Mouse (Mus musculus): Measurements from ENCODE around the gene Tenm4. TPM values are rescaled to one million over a fixed set of nuclear protein-coding genes. Genes with fewer than 3 reads are reported as not detected.

Tenm4 gene
- polyA plus RNA-seq, 1 experiment from 2014 or later: 2.3 TPM

- H3K4me1 ChIP-seq: no peaks in the 10 kb centered on the region
- H3K9ac ChIP-seq: no peak overlapping the region
- H3K4me2 ChIP-seq: no peak overlapping the region
- H3K27ac ChIP-seq: no peak overlapping the region
- no peak for ATAC-seq
- no peaks in the 10 kb centered on the region for H3K9me3 ChIP-seq (replicated peaks)
- 74% methylated on average over 8 of the region's 8 CpGs for WGBS (ENCODE audit: insufficient replicate concordance)
- no peaks in the 10 kb centered on the region for H3K36me3 ChIP-seq
- H3K27me3 ChIP-seq (replicated peaks): no peaks in the 10 kb centered on the region
- H3K4me3 ChIP-seq: no peak overlapping the region
Measured at GRCm38 (mm10) chr7:96507046-96507445, 336.0 kb downstream of the Tenm4 start.

- Histone ChIP-seq H3K4me2 (no peak overlapping the region), H3K36me3 (no peaks in the 10 kb centered on the region), H3K9ac (no peak overlapping the region), H3K4me1 (no peaks in the 10 kb centered on the region), H3K4me3 (no peak overlapping the region), H3K9me3 (replicated peaks) (no peaks in the 10 kb centered on the region), H3K27me3 (replicated peaks) (no peaks in the 10 kb centered on the region), H3K27ac (no peak overlapping the region)
- no peak for ATAC-seq
- WGBS (ENCODE audit: insufficient replicate concordance): 56% methylated on average over 5 of the region's 5 CpGs
Measured at GRCm38 (mm10) chr7:96510396-96510795, 339.4 kb downstream of the Tenm4 start.

GRCm38 (mm10) chr7:96511018-96511609 is 340.1 kb downstream of the Tenm4 start:
- ATAC-seq: no peak
- H3K4me1 ChIP-seq: no peaks in the 10 kb centered on the region
- no peak overlapping the region for H3K9ac ChIP-seq
- H3K4me3 ChIP-seq: no peak overlapping the region
- 59% methylated on average over 7 of the region's 7 CpGs for WGBS (ENCODE audit: insufficient replicate concordance)
- no peaks in the 10 kb centered on the region for H3K9me3 ChIP-seq (replicated peaks)
- H3K36me3 ChIP-seq: no peaks in the 10 kb centered on the region
- H3K4me2 ChIP-seq: no peak overlapping the region
- H3K27me3 ChIP-seq (replicated peaks): no peaks in the 10 kb centered on the region
- no peak overlapping the region for H3K27ac ChIP-seq

DNA sequence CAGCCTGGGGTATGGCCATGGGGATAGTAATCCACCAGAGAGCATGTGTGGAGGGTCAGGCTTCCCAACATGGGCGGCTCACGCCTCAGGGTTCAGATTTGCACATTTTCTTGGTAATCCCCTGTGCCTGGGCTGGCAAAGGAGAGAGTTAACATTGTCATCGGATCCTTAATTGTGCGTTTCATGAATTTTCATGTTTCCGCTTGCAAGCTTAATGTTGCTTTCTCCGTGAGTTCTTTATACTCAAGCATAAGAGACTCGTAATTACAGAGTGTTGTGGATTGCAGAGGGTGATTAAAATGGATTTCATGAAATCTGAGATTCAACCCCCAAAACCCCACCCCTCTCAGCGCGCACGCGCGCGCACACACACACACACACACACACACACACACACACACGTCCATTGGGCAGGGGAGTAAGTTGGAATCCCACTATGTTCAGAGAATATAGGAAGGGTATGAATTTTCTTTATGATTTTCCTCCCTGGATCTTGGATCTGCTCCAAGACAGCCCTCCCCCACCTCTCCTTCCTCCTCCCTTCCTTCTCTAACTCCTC is 341.0 kb downstream of the Tenm4 start:
- Histone ChIP-seq H3K4me3 (no peak overlapping the region), H3K9me3 (replicated peaks) (no peaks in the 10 kb centered on the region), H3K27ac (no peak overlapping the region), H3K4me2 (no peak overlapping the region), H3K9ac (no peak overlapping the region), H3K36me3 (no peaks in the 10 kb centered on the region), H3K27me3 (replicated peaks) (no peaks in the 10 kb centered on the region), H3K4me1 (no peaks in the 10 kb centered on the region)
- WGBS (ENCODE audit: insufficient replicate concordance): 77% methylated on average over 14 of the region's 14 CpGs
- no peak for ATAC-seq

DNA sequence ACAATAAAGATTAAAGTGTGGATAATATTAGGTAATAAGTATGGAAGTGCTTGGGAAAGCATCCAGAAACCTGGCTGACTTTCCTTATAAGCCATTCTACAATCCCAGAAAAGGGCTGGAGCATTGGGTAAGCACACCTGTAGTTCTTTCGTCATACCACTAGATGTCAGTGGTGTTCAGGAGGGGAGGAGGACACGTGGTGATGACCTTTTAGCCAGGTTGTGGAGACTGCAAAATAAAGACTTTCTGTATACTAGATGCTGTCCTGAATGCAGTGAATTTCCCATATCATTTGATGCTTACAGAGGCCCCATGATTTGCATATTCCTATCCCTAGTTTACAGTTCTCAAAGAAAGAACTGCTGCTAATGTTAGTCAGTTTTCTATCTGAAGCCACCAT is 348.2 kb downstream of the Tenm4 start:
- H3K27ac ChIP-seq: no peak overlapping the region
- H3K4me1 ChIP-seq: no peaks in the 10 kb centered on the region
- no peak overlapping the region for H3K4me3 ChIP-seq
- H3K9ac ChIP-seq: no peak overlapping the region
- ATAC-seq: no peak
- WGBS (ENCODE audit: insufficient replicate concordance): 0% methylated on average over 2 of the region's 2 CpGs
- H3K4me2 ChIP-seq: no peak overlapping the region
- no peaks in the 10 kb centered on the region for H3K36me3 ChIP-seq
- no peaks in the 10 kb centered on the region for H3K27me3 ChIP-seq (replicated peaks)
- H3K9me3 ChIP-seq (replicated peaks): no peaks in the 10 kb centered on the region

DNA sequence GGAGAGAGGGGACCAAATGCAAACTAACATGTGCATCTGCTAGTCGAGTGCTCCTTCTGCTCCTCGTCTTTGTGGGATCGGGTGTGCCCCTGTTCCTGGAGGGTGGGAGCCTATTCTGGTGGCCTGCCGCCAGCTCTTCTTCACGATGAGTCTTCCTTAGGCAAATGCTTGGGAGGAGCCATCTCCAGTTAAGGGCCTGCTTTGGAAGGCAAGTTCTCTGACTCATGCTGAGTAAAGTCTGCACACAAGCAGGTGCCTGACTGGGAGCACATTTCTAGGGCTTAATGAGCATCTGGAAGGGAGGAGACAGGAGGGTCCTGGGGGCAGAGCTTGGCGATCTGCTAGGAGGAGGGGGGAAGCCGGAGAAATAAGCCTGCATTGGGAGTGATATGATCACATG is 350.9 kb downstream of the Tenm4 start:
- Histone ChIP-seq H3K27ac (no peak overlapping the region), H3K4me3 (no peak overlapping the region), H3K9me3 (replicated peaks) (no peaks in the 10 kb centered on the region), H3K4me1 (no peaks in the 10 kb centered on the region), H3K9ac (no peak overlapping the region), H3K4me2 (no peak overlapping the region), H3K36me3 (no peaks in the 10 kb centered on the region), H3K27me3 (replicated peaks) (no peaks in the 10 kb centered on the region)
- 64% methylated on average over 7 of the region's 7 CpGs for WGBS (ENCODE audit: insufficient replicate concordance)
- ATAC-seq: no peak

GRCm38 (mm10) chr7:96523673-96524072 is 352.6 kb downstream of the Tenm4 start:
- no peak overlapping the region for H3K27ac ChIP-seq
- no peak for ATAC-seq
- H3K9me3 ChIP-seq (replicated peaks): no peaks in the 10 kb centered on the region

DNA sequence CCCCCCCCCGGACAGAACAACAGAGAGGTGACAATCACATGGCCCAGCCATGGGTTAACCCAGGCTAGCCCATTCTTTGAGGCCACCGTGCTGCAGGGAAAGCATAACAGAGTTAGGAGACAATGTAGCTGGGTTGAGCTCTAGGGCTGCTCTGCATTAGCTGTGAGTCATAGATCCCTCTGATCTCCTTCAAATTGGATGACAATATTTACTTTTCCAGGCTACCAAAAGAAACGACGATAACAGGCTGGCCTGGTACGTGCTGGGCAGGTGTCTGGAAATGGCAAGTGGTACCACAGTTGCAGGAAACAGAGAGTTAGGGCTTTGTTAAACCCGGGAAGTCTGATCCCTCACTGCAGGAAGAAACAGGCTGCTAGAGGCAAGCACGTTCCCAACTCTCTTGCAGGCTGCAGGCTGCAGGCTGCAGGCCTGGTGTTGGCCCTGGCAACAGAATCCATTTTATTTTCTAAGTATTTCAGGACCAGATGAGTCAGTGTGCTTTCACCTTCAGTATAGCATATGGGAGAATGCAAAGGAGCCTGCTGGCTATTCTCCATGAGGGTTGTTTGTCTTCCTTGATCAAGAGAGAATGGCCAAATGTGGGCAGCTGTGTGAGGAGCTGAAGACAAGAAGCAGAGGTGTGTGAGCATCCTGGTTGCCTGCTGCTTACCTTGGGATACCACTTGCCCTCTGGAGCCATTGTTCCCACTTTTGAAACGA is 353.6 kb downstream of the Tenm4 start:
- H3K4me2 ChIP-seq: no peak overlapping the region
- H3K9me3 ChIP-seq (replicated peaks): no peaks in the 10 kb centered on the region
- H3K36me3 ChIP-seq: no peaks in the 10 kb centered on the region
- no peak overlapping the region for H3K4me3 ChIP-seq
- H3K9ac ChIP-seq: no peak overlapping the region
- 51% methylated on average over 8 of the region's 8 CpGs for WGBS (ENCODE audit: insufficient replicate concordance)
- no peaks in the 10 kb centered on the region for H3K27me3 ChIP-seq (replicated peaks)
- ATAC-seq: no peak
- no peaks in the 10 kb centered on the region for H3K4me1 ChIP-seq
- H3K27ac ChIP-seq: no peak overlapping the region

More at GRCm38 (mm10) chr7:96523673-96524072, 352.6 kb downstream of the Tenm4 start:
- H3K4me3 ChIP-seq: no peak overlapping the region
- no peaks in the 10 kb centered on the region for H3K4me1 ChIP-seq
- 47% methylated on average over 2 of the region's 2 CpGs for WGBS (ENCODE audit: insufficient replicate concordance)
- H3K27me3 ChIP-seq (replicated peaks): no peaks in the 10 kb centered on the region
- H3K9ac ChIP-seq: no peak overlapping the region
- no peak overlapping the region for H3K4me2 ChIP-seq
- no peaks in the 10 kb centered on the region for H3K36me3 ChIP-seq

GRCm38 (mm10) chr7:96525344-96525743 is 354.3 kb downstream of the Tenm4 start:
- Histone ChIP-seq H3K9me3 (replicated peaks) (no peaks in the 10 kb centered on the region), H3K27ac (no peak overlapping the region), H3K9ac (no peak overlapping the region), H3K4me2 (no peak overlapping the region), H3K4me1 (no peaks in the 10 kb centered on the region), H3K36me3 (no peaks in the 10 kb centered on the region), H3K4me3 (no peak overlapping the region), H3K27me3 (replicated peaks) (no peaks in the 10 kb centered on the region)
- WGBS (ENCODE audit: insufficient replicate concordance): 52% methylated on average over 1 of the region's 1 CpGs
- no peak for ATAC-seq

- H3K9me3 ChIP-seq (replicated peaks): no peaks in the 10 kb centered on the region
- no peak overlapping the region for H3K9ac ChIP-seq
- H3K27me3 ChIP-seq (replicated peaks): no peaks in the 10 kb centered on the region
- no peaks in the 10 kb centered on the region for H3K4me1 ChIP-seq
- no peaks in the 10 kb centered on the region for H3K36me3 ChIP-seq
- no peak for ATAC-seq
- H3K4me2 ChIP-seq: no peak overlapping the region
- H3K27ac ChIP-seq: no peak overlapping the region
- H3K4me3 ChIP-seq: no peak overlapping the region
- 50% methylated on average over 10 of the region's 10 CpGs for WGBS (ENCODE audit: insufficient replicate concordance)
Measured at GRCm38 (mm10) chr7:96530571-96531426, 359.8 kb downstream of the Tenm4 start.

DNA sequence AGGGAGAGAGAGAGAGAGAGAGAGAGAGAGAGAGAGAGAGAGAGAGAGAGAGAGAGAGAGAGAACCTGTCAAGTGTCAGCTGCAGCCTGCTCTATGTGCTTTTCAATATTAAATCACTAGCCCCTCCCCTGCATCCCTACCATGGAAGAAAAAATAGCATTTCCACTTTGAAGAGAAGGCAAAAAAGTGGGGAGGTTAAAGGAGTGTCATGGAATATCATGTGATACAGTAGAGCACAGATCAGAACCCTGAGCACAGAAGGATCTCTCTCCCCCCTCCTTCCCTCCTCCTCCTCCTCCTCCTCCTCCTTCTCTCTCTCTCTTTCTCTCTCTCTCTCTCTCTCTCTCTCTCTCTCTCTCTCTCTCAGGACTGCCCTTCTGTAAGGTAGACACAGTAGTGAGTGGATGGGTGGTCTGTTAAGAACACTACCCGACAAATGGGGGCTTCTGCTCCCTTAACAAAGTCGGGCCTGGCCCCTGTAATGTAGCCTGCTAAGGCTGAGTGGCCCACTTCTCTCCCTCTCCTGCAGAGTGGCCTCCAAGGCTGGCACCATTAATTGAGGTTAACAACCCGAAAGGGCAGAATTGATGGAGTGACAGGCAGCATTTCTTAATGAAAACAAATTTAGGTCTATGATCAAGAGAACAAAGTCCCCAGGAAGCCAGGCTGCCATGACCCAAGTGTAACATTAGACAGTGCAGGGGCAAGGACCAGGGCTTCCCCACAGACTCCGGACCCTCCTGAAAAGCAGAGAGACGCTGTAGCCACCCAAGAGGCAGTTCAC is 361.1 kb downstream of the Tenm4 start:
- Histone ChIP-seq H3K9me3 (replicated peaks) (no peaks in the 10 kb centered on the region), H3K4me1 (no peaks in the 10 kb centered on the region), H3K36me3 (no peaks in the 10 kb centered on the region), H3K9ac (no peak overlapping the region), H3K27me3 (replicated peaks) (no peaks in the 10 kb centered on the region), H3K4me2 (no peak overlapping the region), H3K4me3 (no peak overlapping the region), H3K27ac (no peak overlapping the region)
- WGBS (ENCODE audit: insufficient replicate concordance): 46% methylated on average over 5 of the region's 5 CpGs
- ATAC-seq: no peak

Measured in liver, embryonic 12.5 days (tissue).